Mouse (Mus musculus) bone marrow, adult 2 months (tissue): ENCODE measurements at regions not wholly inside any gene's neighbourhood (a gene's known extent, or its start where the extent isn't known, plus 50 kb on each side); places are given as distances from the start of the nearest gene placed in this dataset.

Source experiments
- CTCF ChIP-seq: fragments of 200-500 bp; IDR thresholded peaks from 2 replicates; pipeline ENCODE4 v1.5.1; 2011; ENCODE audit warnings: low read length, control low read depth; ENCODE audit not compliant: control insufficient read depth, insufficient read depth
- POLR2A ChIP-seq: fragments of 200-500 bp; IDR thresholded peaks from 2 replicates; pipeline ENCODE4 v1.6.1; 2011; ENCODE audit warnings: low read depth, mild to moderate bottlenecking, control low read depth, low read length, borderline replicate concordance; ENCODE audit not compliant: control insufficient read depth

- TF ChIP-seq CTCF (no peak), POLR2A (no peak)
These were observed 364.1 kb upstream of the Gm26657 start for GRCm38 (mm10) chr4:56375745-56376144.
